Mouse (Mus musculus) stomach, postnatal 0 days (tissue): ENCODE results near the gene Kcnab2.

Source experiments
- CTCF ChIP-seq: IDR thresholded peaks from 2 replicates; pipeline ENCODE4 v1.5.1; 2016; ENCODE audit warnings: antibody characterized with exemption, low read depth, mild to moderate bottlenecking, moderate library complexity
- EP300 ChIP-seq: optimal IDR thresholded peaks from 2 replicates; pipeline ENCODE3; 2016; ENCODE audit warnings: antibody characterized with exemption

- TF ChIP-seq CTCF (no peak), EP300 (no peak)
Observed at GRCm38 (mm10) chr4:152448666-152449018, 29.0 kb downstream of the Kcnab2 start.
